In the genomic region with DNA sequence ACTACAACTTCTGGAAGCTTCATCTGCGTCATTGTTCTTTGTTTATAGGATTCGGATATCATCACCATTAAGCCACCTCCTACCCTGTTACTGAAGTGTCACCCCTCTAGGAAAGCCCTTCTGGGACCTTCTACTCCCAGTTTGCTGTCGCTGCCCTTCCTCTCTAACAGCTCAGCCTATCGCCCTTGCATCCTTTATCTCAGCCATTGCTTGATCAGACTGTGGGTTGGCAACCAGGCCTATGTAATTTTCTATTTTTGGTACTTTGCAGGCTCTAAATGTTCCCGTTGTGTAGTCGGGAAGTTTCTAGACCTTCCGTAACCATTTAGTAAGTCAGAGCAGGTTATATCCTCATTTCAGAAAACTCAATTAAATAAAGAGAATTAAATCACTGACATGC, we compare ENCODE assay signal across 8 mouse cellular contexts. TPM values are rescaled to one million over a fixed set of nuclear protein-coding genes. Genes with fewer than 3 reads are reported as not detected.
A peak's percentile ranks its signal among the peaks of the same experiment; 100 is the strongest.
DNase-seq lines count a peak whose midpoint lies in the region; ATAC-seq lines count a peak whose summit lies in the region.
"Had no signal": no experiment of that assay in that cellular context is flagged by ENCODE, and none has a peak within 500 bp of the region (broad histone marks: within the 10 kb centered on the region; RNA-seq: fewer than 3 reads in every experiment).

No protein-coding gene starts in this region.

- no peaks in the 10 kb centered on the region for H3K36me3 ChIP-seq in embryonic facial prominence, embryonic 14.5 days (ENCODE audit: control insufficient read depth, insufficient read depth, low read length)
- H3K36me3 ChIP-seq in hindbrain, embryonic 12.5 days, result no peaks in the 10 kb centered on the region
- no peaks in the 10 kb centered on the region for H3K36me3 ChIP-seq in midbrain, embryonic 16.5 days (ENCODE audit: control insufficient read depth, insufficient read depth, low read length)
- no peaks in the 10 kb centered on the region for H3K36me3 ChIP-seq in liver, embryonic 12.5 days

- no peaks in the 10 kb centered on the region for H3K4me1 ChIP-seq in embryonic facial prominence, embryonic 14.5 days (ENCODE audit: control insufficient read depth, insufficient read depth, low read length)
- peaks cover 6% of the 10 kb centered on the region; the same call in 1 of the 2 replicates for H3K4me1 ChIP-seq in hindbrain, embryonic 12.5 days
- H3K4me1 ChIP-seq in midbrain, embryonic 16.5 days (ENCODE audit: control insufficient read depth, insufficient read depth, low read length), result peaks cover 7% of the 10 kb centered on the region
- peaks cover 5% of the 10 kb centered on the region for H3K4me1 ChIP-seq in liver, embryonic 12.5 days

- peak overlapping the region; percentile 64 for H3K4me2 ChIP-seq in embryonic facial prominence, embryonic 14.5 days (ENCODE audit: low read depth, low read length)
- H3K4me2 ChIP-seq in hindbrain, embryonic 12.5 days (replicated peaks), result peak overlapping the region; percentile 87
- H3K4me2 ChIP-seq in midbrain, embryonic 16.5 days (ENCODE audit: low read length), result peak overlapping the region; percentile 56
- H3K4me2 ChIP-seq in liver, embryonic 12.5 days, result no peak overlapping the region

- no peak overlapping the region for H3K9ac ChIP-seq in embryonic facial prominence, embryonic 14.5 days (ENCODE audit: low read depth, low read length)
- no peak overlapping the region for H3K9ac ChIP-seq in hindbrain, embryonic 12.5 days
- H3K9ac ChIP-seq in midbrain, embryonic 16.5 days (ENCODE audit: low read depth, low read length), result no peak overlapping the region; the same call in 1 of the 2 replicates
- H3K9ac ChIP-seq in liver, embryonic 12.5 days, result no peak overlapping the region

- peak; percentile 26 for DNase-seq in layer of hippocampus, adult 9-11 months
- no peak for DNase-seq in layer of hippocampus, postnatal 10 days (ENCODE audit: low spot score in 2 of 2)
- no peak for DNase-seq in embryonic facial prominence, embryonic 14.5 days (ENCODE audit: low spot score)
- no peak for DNase-seq in gastrocnemius, postnatal 36 days

- ATAC-seq in embryonic facial prominence, embryonic 14.5 days (ENCODE audit: low read depth), result no peak
- ATAC-seq in hindbrain, embryonic 12.5 days (ENCODE audit: low FRiP score), result no peak
- ATAC-seq in midbrain, embryonic 16.5 days, result peak; percentile 47
- no peak for ATAC-seq in liver, embryonic 12.5 days

- H3K4me3 ChIP-seq in embryonic facial prominence, embryonic 14.5 days (ENCODE audit: low read depth, low read length), result no peak overlapping the region
- H3K4me3 ChIP-seq in hindbrain, embryonic 12.5 days, result no peak overlapping the region; the same call in 1 of the 2 replicates
- peak overlapping the region; percentile 46 for H3K4me3 ChIP-seq in midbrain, embryonic 16.5 days (ENCODE audit: low read depth, low read length)
- H3K4me3 ChIP-seq in liver, embryonic 12.5 days, result no peak overlapping the region

- no peaks in the 10 kb centered on the region for H3K27me3 ChIP-seq in embryonic facial prominence, embryonic 14.5 days (replicated peaks; ENCODE audit: control insufficient read depth, insufficient read depth, low read length)
- no peaks in the 10 kb centered on the region for H3K27me3 ChIP-seq in hindbrain, embryonic 12.5 days
- H3K27me3 ChIP-seq in midbrain, embryonic 16.5 days (ENCODE audit: control insufficient read depth, insufficient read depth, low read depth, low read length), result no peaks in the 10 kb centered on the region
- H3K27me3 ChIP-seq in liver, embryonic 12.5 days (replicated peaks), result peaks cover 19% of the 10 kb centered on the region

- H3K9me3 ChIP-seq in embryonic facial prominence, embryonic 14.5 days (ENCODE audit: control insufficient read depth, low read length), result no peaks in the 10 kb centered on the region
- H3K9me3 ChIP-seq in hindbrain, embryonic 12.5 days (replicated peaks), result no peaks in the 10 kb centered on the region
- H3K9me3 ChIP-seq in midbrain, embryonic 16.5 days (replicated peaks; ENCODE audit: control insufficient read depth, low read length, poor library complexity, severe bottlenecking), result no peaks in the 10 kb centered on the region
- no peaks in the 10 kb centered on the region for H3K9me3 ChIP-seq in liver, embryonic 12.5 days (replicated peaks)

- intact Hi-C loops in gastrocnemius, postnatal 36 days (cut with DNase I), result no loop called here

- 85% methylated on average over 7 of the region's 7 CpGs for WGBS in embryonic facial prominence, embryonic 14.5 days
- WGBS in hindbrain, embryonic 12.5 days, result 91% methylated on average over 7 of the region's 7 CpGs
- 87% methylated on average over 7 of the region's 7 CpGs for WGBS in midbrain, embryonic 16.5 days
- WGBS in liver, embryonic 12.5 days (ENCODE audit: insufficient replicate concordance), result 75% methylated on average over 7 of the region's 7 CpGs

- no peak overlapping the region for H3K27ac ChIP-seq in embryonic facial prominence, embryonic 14.5 days (replicated peaks; ENCODE audit: low read depth, low read length)
- H3K27ac ChIP-seq in hindbrain, embryonic 12.5 days, result no peak overlapping the region
- H3K27ac ChIP-seq in midbrain, embryonic 16.5 days (ENCODE audit: low read length), result no peak overlapping the region
- no peak overlapping the region for H3K27ac ChIP-seq in liver, embryonic 12.5 days

RNA-seq across cellular contexts. Expression of gene Ankrd45, which starts 0.7 kb away (rescaled TPM):
- 10 to 100 TPM; 27.1 to 29.2 TPM for total RNA-seq in layer of hippocampus, postnatal 10 days (2021)
- polyA plus RNA-seq in embryonic facial prominence, embryonic 14.5 days (2014; fragmentation: Nextera tagmentation; extraction: Ambion mirVana), result 2.2 and 3.8 TPM in 2 replicates
- 6.4 and 8.2 TPM in 2 replicates for polyA plus RNA-seq in hindbrain, embryonic 12.5 days (2016; fragmentation: Nextera tagmentation; extraction: Ambion mirVana)
- 35.3 and 36.1 TPM in 2 replicates for polyA plus RNA-seq in midbrain, embryonic 16.5 days (2015; fragmentation: Nextera tagmentation; extraction: Ambion mirVana)
- not detected in 2 replicates for polyA plus RNA-seq in liver, embryonic 12.5 days (2016; fragmentation: Nextera tagmentation; extraction: Ambion mirVana)
- total RNA-seq in gastrocnemius, postnatal 36 days (2021), result not detected

RNA-seq across cellular contexts. Expression of gene Klhl20, which starts 11.9 kb away (rescaled TPM):
- 10 to 100 TPM; 19.9 to 21.8 TPM for total RNA-seq in layer of hippocampus, postnatal 10 days (2021)
- 18.2 and 21.9 TPM in 2 replicates for polyA plus RNA-seq in embryonic facial prominence, embryonic 14.5 days (2014; fragmentation: Nextera tagmentation; extraction: Ambion mirVana)
- 21.2 and 25.3 TPM in 2 replicates for polyA plus RNA-seq in hindbrain, embryonic 12.5 days (2016; fragmentation: Nextera tagmentation; extraction: Ambion mirVana)
- polyA plus RNA-seq in midbrain, embryonic 16.5 days (2015; fragmentation: Nextera tagmentation; extraction: Ambion mirVana), result 19.6 and 19.8 TPM in 2 replicates
- polyA plus RNA-seq in liver, embryonic 12.5 days (2016; fragmentation: Nextera tagmentation; extraction: Ambion mirVana), result 9.6 and 10.8 TPM in 2 replicates
- total RNA-seq in gastrocnemius, postnatal 36 days (2021), result 1 to 10 TPM; 7.5 to 7.8 TPM

RNA-seq across cellular contexts. Expression of gene Tex50, which starts 15.9 kb away (rescaled TPM):
- total RNA-seq in layer of hippocampus, postnatal 10 days (2021), result not detected
- polyA plus RNA-seq in embryonic facial prominence, embryonic 14.5 days (2014; fragmentation: Nextera tagmentation; extraction: Ambion mirVana), result not detected in 2 replicates
- 0.26 TPM in 1 of 2 replicates, not detected in the other for polyA plus RNA-seq in hindbrain, embryonic 12.5 days (2016; fragmentation: Nextera tagmentation; extraction: Ambion mirVana)
- 1.7 and 1.8 TPM in 2 replicates for polyA plus RNA-seq in midbrain, embryonic 16.5 days (2015; fragmentation: Nextera tagmentation; extraction: Ambion mirVana)
- polyA plus RNA-seq in liver, embryonic 12.5 days (2016; fragmentation: Nextera tagmentation; extraction: Ambion mirVana), result not detected in 2 replicates
- not detected for total RNA-seq in gastrocnemius, postnatal 36 days (2021)
- polyA plus RNA-seq: urinary bladder, adult 2 months had no signal
